Comparison of ENCODE assay signal across 21 mouse cellular contexts in the genomic region with DNA sequence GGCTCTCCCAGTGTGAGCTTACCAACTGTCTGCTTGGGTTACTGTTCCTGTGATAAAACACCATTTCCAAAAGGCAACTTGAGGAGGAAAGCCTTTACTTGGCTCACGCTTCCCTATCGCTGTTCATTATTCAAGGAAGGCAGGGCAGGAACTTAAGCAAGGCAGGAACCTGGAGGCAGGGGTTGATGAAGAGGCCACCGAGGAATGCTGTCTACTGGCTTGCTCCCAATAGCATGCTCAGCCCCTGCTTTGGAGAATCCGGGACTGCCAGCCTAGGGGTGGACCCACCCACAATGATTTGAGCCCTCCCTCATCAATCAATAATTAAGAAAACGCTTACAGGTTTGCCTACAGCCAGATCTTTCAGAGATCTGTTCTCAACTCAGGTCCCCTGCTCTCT. TPM values are rescaled to one million over a fixed set of nuclear protein-coding genes. Genes with fewer than 3 reads are reported as not detected.
DNase-seq lines count a peak whose midpoint lies in the region; ATAC-seq and TF ChIP-seq lines count a peak whose summit lies in the region.
"Had no signal": no experiment of that assay in that cellular context is flagged by ENCODE, and none has a peak within 500 bp of the region (broad histone marks: within the 10 kb centered on the region; RNA-seq: fewer than 3 reads in every experiment).

No protein-coding gene starts in this region.

- H3K4me1 ChIP-seq in E14TG2a.4 (replicated peaks; ENCODE audit: low read depth, low read length) (peaks cover 78% of the 10 kb centered on the region), ES-Bruce4 (ENCODE audit: control insufficient read depth, insufficient read depth, low read length) (peaks cover 9% of the 10 kb centered on the region), ES-E14 (ENCODE audit: control insufficient read depth in 2 of 2, insufficient read depth in 2 of 2, low read length in 2 of 2, poor library complexity in 1 of 2) (peaks cover 10 to 27% of the 10 kb centered on the region in 2 experiments)
- H3K4me1 ChIP-seq: embryonic facial prominence, embryonic 10.5 days; embryonic facial prominence, embryonic 12.5 days; forebrain, embryonic 13.5 days; forebrain, embryonic 15.5 days had no signal

- H3K36me3 ChIP-seq in E14TG2a.4 (ENCODE audit: insufficient read depth, low read length) (peaks cover 19% of the 10 kb centered on the region), ES-Bruce4 (ENCODE audit: control insufficient read depth, insufficient read depth, low read length, poor library complexity, severe bottlenecking) (no peaks in the 10 kb centered on the region), ES-E14 (ENCODE audit: control insufficient read depth, insufficient read depth, low read length, poor library complexity, severe bottlenecking) (no peaks in the 10 kb centered on the region; the same call in 1 of the 2 replicates)
- H3K36me3 ChIP-seq: embryonic facial prominence, embryonic 10.5 days; embryonic facial prominence, embryonic 12.5 days; forebrain, embryonic 15.5 days had no signal

- TF ChIP-seq POLR2A in ES-Bruce4 (IDR thresholded peaks at IDR 0.05; ENCODE audit: insufficient read depth, low read length), result no peak

- H3K9ac ChIP-seq in ES-Bruce4 (ENCODE audit: low read depth, poor library complexity, severe bottlenecking), result peak overlapping the region; percentile 31
- H3K9ac ChIP-seq in ES-E14 (ENCODE audit: insufficient read depth, low read depth, low read length, poor library complexity, severe bottlenecking), result peak overlapping the region; percentile 91
- H3K9ac ChIP-seq: embryonic facial prominence, embryonic 12.5 days; forebrain, embryonic 13.5 days; forebrain, embryonic 15.5 days; forebrain, postnatal 0 days had no signal

- H3K4me3 ChIP-seq in E14TG2a.4 (replicated peaks; ENCODE audit: low read length) (peak overlapping the region; percentile 80), ES-Bruce4 (ENCODE audit: low read depth, low read length) (peak overlapping the region; percentile 30), ES-E14 (ENCODE audit: insufficient read depth in 1 of 2, low read depth in 1 of 2, low read length in 2 of 2, poor library complexity in 1 of 2, severe bottlenecking in 1 of 2) (peak overlapping the region; percentile 66 to 80)
- H3K4me3 ChIP-seq: embryonic facial prominence, embryonic 10.5 days; embryonic facial prominence, embryonic 12.5 days; forebrain, embryonic 13.5 days; forebrain, embryonic 15.5 days had no signal

- in situ Hi-C loops in ES-E14 (cut with MboI; ENCODE audit: low sequenced_read_pairs in 2 of 2, unreplicated experiment in 2 of 2), result loop anchor here in 1 of 2 experiments (5.0 kb wide), 1 partner anchor 44 kb away; no protein-coding TSS in a partner anchor

- TF ChIP-seq EP300 in ES-Bruce4 (IDR thresholded peaks at IDR 0.05; ENCODE audit: insufficient read depth, low read depth, low read length), result peak; percentile 57; the same call in 1 of the 2 replicates

- DNase-seq in ES-E14 (ENCODE audit: low read depth, low spot score) (no peak), ZHBTc4 (ENCODE audit: low read depth, low spot score) (peak; percentile 71), adipocyte (ENCODE audit: low spot score) (no peak)
- DNase-seq in urinary bladder, postnatal 25 days (ENCODE audit: low spot score), result no peak
- DNase-seq: adrenal gland, adult 8-10 months; adrenal gland, postnatal 14 days; adrenal gland, postnatal 36 days; cerebellum, adult 11 months; cerebellum, adult 18-20 months; cerebellum, adult 8-10 months; cerebellum, postnatal 10 days; cerebellum, postnatal 25 days; forebrain, postnatal 0 days had no signal

- TF ChIP-seq CTCF in E14TG2a.4 (conservative IDR thresholded peaks at IDR 0.05; ENCODE audit: low read length) (no peak), ES-Bruce4 (IDR thresholded peaks at IDR 0.05; ENCODE audit: low read depth, low read length) (no peak)

- H3K27me3 ChIP-seq in E14TG2a.4 (ENCODE audit: insufficient read depth, low read length) (no peaks in the 10 kb centered on the region), ES-Bruce4 (ENCODE audit: control insufficient read depth, insufficient read depth, low read length, poor library complexity, severe bottlenecking) (no peaks in the 10 kb centered on the region)
- H3K27me3 ChIP-seq: embryonic facial prominence, embryonic 12.5 days; forebrain, embryonic 13.5 days; forebrain, embryonic 15.5 days had no signal

- peak overlapping the region; percentile 93 for H3K27ac ChIP-seq in ES-Bruce4 (ENCODE audit: insufficient read depth, low read length)
- peak overlapping the region; percentile 93 for H3K27ac ChIP-seq in ES-E14 (ENCODE audit: insufficient read depth, low read depth, low read length, poor library complexity, severe bottlenecking)
- H3K27ac ChIP-seq: embryonic facial prominence, embryonic 10.5 days; embryonic facial prominence, embryonic 12.5 days; forebrain, embryonic 13.5 days; forebrain, embryonic 15.5 days had no signal

- H3K9me3 ChIP-seq in E14TG2a.4 (ENCODE audit: low read length) (no peaks in the 10 kb centered on the region), ES-Bruce4 (replicated peaks; ENCODE audit: control insufficient read depth, insufficient read depth, low read length, poor library complexity, severe bottlenecking) (no peaks in the 10 kb centered on the region), ES-E14 (ENCODE audit: control insufficient read depth, insufficient read depth, low read depth, low read length) (no peaks in the 10 kb centered on the region)
- H3K9me3 ChIP-seq: embryonic facial prominence, embryonic 10.5 days; embryonic facial prominence, embryonic 12.5 days; forebrain, embryonic 13.5 days; forebrain, embryonic 15.5 days had no signal

- no peak for ATAC-seq in cerebellum, adult (ENCODE audit: insufficient number of reproducible peaks, low FRiP score, low TSS enrichment)
- ATAC-seq: forebrain, embryonic 13.5 days; forebrain, embryonic 15.5 days; forebrain, postnatal 0 days had no signal

TF ChIP-seq in ES-E14, 5 proteins besides CTCF, POLR2A, EP300 and RAD21:
- no peak for TF ChIP-seq HCFC1 (IDR thresholded peaks at IDR 0.05; ENCODE audit: borderline replicate concordance, insufficient read depth, low read length)
- TF ChIP-seq CHD2 (IDR thresholded peaks at IDR 0.05; ENCODE audit: low read depth, low read length), result no peak
- no peak for TF ChIP-seq MAFK (IDR thresholded peaks at IDR 0.05; ENCODE audit: insufficient read depth, low read depth, low read length)
- no peak for TF ChIP-seq ZNF384 (IDR thresholded peaks at IDR 0.05; ENCODE audit: low read depth, low read length)
- TF ChIP-seq ZC3H11A (IDR thresholded peaks at IDR 0.05; ENCODE audit: borderline replicate concordance, low read depth, low read length), result no peak

RNA-seq across cellular contexts. Expression of a gene that starts 47.5 kb away (rescaled TPM):
- 73.8 and 77.1 TPM in 2 replicates for polyA plus RNA-seq in ES-Bruce4 (2011; ENCODE audit: insufficient read depth, insufficient read length, low read depth, missing spikeins)
- 90.8 and 173 TPM in 2 replicates for total RNA-seq in ES-E14 (2012; rRNA removed)
- total RNA-seq: MEL had no signal

Comparison
In these comparisons a context has a peak if more than half of its experiments do, and no peak if none do; other contexts are left out.
1. H3K4me3 ChIP-seq: peak in every context shown above with its lines; median percentile 80 in E14TG2a.4; 73 in ES-E14; 30 in ES-Bruce4.